Mouse (Mus musculus) CD4-positive naive resting alpha-beta T cell, adult 57 days (primary cell): Measurements from ENCODE around the gene Faf1. TPM values are rescaled to one million over a fixed set of nuclear protein-coding genes. Genes with fewer than 3 reads are reported as not detected.

ENCODE experiments used
- total RNA-seq: library from RNA; stranded (reverse); gene quantifications from one replicate; pipeline ENCODE4 v1.2.4, GENCODE M21; 2023

Gene Faf1
- 26.4 TPM for total RNA-seq

GRCm38 (mm10) chr4:109676218-109677215 lies at the start of gene Faf1:
TSS of gene Faf1 (plus strand) at chr4:109676588.

GRCm38 (mm10) chr4:109666461-109667269 lies 9.7 kb upstream of the Faf1 start, which contains the start of gene Cdkn2c:
TSS of gene Cdkn2c (minus strand) at chr4:109667189.

GRCm38 (mm10) chr4:109977148-109978067 lies 301.0 kb downstream of the Faf1 start, which contains the start of gene Dmrta2:
TSS of gene Dmrta2 (plus strand) at chr4:109978053.

Other genes starting within 250 kb of the Faf1 start
- 15.4 TPM for gene Rnf11, start 191.9 kb upstream of the Faf1 start, total RNA-seq
- not detected for gene 4930522H14Rik, start 145.3 kb upstream of the Faf1 start, total RNA-seq
- 3.5 TPM for gene Cdkn2c, start 9.4 kb upstream of the Faf1 start, total RNA-seq